Mouse (Mus musculus): ENCODE data around the gene Ajap1.

DNA sequence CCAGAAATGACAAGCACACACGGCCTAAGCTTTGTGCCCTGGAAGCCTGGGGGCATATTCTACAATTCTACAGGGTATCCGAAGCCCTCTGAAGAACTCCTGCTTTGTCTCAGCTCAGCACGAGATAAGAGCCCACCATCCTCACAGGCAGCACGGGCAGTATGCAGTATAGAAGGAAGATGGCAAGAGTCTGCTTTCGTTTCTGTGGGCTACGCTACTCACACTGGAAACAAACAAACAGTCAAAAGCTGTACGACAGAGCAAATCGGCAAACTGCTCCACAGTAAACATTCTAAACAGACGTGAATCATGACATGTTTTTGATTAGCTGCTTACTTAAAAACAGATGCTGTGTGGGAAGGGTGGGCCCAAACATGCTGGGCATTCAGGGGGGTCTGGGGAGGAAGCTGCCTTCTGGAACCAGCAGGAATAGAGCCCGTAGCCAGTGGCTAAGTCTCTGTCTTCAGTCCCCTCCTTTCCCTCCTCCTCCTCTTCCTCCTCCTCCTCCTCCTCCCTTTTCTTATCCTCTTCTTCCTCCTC lies 113.9 kb downstream of the Ajap1 start:
- TF ChIP-seq CTCF (IDR thresholded peaks at IDR 0.05; ENCODE audit: borderline replicate concordance, control insufficient read depth, extremely low read depth, insufficient read depth, low read length, poor library complexity) (no peak), POLR2A (IDR thresholded peaks at IDR 0.05; ENCODE audit: control insufficient read depth, extremely low read depth, insufficient read depth, low read length, poor library complexity) (no peak)
